Mouse (Mus musculus) monocyte, adult 5-6 weeks (primary cell): ENCODE measurements around the gene Fgfr2. TPM values are rescaled to one million over a fixed set of nuclear protein-coding genes. Genes with fewer than 3 reads are reported as not detected.

Experiments
- ATAC-seq: fragments of 153-309, 156-312 bp; replicated peaks from 2 replicates; pipeline ENCODE4 v1.8.0; 2017; ENCODE audit warnings: mild to moderate bottlenecking; ENCODE audit not compliant: low TSS enrichment, insufficient number of reproducible peaks, severe bottlenecking, poor library complexity, low FRiP score
- total RNA-seq: library from RNA; stranded (forward); fragments of 200-1000, 200-491, 200-594 nt; gene quantifications from 3 replicates; pipeline ENCODE4 v1.2.3, GENCODE M21; 2017

Gene Fgfr2
- total RNA-seq, 1 experiment from 2014 or later = not detected

DNA sequence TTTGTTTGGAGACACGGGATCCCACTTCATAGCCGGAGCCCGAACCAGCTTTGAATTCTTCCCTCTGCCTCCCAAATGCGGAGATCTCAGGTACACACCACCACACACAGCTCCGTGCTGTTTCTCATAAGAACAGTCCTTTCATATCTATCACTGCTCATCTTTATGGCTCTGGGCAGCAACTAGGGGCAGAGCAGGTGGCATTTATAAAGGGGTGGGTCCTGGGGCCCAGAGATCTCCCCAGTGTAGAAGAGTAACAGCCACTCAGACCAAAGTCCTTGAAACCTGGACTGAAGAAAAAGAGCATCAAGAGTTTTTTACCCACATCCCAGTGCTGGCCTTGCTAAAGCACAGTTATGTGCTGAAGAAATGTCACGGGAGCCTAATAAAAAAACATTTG is 542.6 kb downstream of the Fgfr2 start:
- no peak for ATAC-seq

DNA sequence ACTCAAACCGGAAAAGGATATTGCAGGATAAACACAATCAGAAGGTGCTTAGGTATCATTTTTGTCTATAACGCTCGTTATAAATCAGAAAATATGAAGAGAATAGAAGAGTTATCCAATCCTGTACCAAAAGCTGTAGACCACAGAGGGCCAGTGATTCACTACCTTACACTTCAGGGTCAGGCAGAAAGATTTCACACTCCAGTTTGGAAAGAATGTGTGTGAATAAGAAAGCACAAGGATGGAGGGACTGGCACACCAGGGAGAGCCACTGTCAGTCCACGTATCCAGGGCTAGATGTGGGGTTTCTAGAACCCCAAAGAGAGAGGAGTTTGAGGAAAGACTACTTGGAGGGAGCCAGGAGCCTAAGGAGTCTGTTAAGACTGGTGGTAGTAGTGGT is 546.3 kb downstream of the Fgfr2 start:
- no peak for ATAC-seq

DNA sequence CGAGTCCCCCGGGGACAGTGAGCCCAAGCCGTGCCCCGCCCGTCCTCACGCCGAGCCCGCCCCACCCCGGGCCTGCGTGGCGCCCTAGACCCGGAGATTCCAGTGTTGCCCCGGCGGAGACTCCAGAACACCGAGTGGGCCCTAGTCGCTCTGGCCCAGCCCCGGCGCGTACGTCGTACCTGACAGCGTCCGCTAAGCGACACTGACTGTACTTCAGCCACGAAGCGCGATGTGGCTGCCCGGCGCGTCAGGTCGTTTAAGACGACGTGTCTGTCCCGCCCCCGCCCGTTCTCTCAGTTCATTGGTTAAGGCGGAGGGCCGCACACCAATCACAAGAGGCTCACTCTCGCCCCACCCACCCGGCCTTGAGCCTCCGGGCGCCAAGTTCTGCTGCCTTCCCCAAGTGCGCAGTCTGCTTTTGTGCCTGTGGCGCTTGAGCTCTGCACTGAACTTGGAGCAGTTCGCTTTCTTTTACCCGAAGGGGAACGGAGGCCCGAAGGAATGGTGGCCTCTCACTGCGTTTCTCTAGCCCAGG is 547.0 kb downstream of the Fgfr2 start, which contains the start of gene Oat:
TSS of gene Oat (minus strand) at position 283 of the 535 bp plus-strand sequence.
- ATAC-seq = peak; percentile 96

DNA sequence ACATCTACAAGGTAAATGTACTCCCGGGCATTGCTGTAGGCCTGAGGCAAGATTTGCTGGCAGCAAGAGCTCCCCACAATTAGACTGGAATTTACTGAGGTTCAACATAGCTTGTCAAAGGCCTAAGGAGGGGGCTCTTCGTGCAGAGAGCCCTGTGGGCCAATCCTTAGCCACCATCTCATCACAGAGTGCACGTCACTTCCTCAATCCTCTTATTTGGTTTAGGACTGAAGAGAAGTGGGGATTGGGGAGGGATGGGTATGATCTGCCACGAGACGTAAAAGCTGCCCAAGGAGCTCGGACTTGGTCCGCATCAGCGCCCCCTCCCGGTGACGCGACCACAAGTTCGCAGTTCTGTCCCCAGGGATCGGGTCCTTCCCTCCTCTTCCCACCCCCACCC is 547.5 kb downstream of the Fgfr2 start:
- ATAC-seq = peak; percentile 87

DNA sequence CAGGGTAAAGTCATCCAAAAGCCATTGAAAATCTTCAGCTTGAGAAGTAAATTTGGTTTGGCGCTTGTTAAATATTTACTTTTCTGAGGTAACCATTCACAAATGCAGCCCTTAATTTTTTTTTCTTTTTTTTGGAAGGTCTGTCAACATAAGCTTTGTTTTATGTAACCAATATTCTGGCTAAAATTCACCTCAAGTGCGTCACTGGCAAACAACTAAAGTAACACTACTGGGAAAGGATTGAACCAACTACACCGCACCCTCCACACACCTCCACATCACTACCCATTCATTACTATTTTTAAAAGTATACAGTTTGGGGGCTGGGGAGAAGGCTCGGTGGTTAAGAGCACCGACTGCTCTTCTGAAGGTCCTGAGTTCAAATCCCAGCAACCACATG is 548.5 kb downstream of the Fgfr2 start:
- no peak for ATAC-seq

DNA sequence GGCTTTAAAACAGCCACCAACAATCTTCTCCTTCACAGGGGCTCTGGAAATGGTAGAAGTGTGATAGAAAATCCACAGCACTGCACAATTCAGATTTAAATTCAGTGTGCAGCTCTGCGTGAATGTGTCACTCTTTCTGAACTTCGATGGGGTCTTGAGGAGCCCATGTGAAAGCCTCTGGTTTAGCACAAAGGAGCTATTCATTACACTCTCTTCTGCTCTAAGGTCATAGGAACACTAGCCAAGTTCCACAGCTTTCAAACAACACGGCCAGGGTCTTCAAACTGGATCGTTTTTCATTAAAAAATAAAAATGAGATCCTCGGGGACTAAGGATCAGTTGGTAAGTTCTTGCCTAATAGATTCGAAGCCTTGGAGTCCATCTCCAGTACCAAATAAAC is 549.9 kb downstream of the Fgfr2 start:
- ATAC-seq = no peak

DNA sequence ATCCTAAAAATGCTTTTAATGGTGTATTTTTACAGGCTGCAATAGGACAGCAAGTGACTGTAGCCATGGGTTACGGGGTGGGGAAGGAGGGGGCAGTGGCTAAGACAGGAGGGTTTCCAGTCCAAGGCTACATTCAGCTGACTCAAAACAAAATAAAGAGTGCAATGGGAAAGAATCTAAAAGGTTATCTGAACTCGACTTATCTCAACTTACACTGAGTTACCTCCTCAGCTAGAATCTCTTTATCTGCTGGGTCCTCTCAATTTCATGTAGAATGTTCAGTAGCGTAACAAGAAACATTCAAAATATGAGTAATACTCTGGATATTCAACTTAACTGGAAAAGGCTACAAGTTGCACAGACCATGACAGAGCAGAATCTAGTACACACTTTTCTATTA is 550.4 kb downstream of the Fgfr2 start:
- ATAC-seq = no peak

DNA sequence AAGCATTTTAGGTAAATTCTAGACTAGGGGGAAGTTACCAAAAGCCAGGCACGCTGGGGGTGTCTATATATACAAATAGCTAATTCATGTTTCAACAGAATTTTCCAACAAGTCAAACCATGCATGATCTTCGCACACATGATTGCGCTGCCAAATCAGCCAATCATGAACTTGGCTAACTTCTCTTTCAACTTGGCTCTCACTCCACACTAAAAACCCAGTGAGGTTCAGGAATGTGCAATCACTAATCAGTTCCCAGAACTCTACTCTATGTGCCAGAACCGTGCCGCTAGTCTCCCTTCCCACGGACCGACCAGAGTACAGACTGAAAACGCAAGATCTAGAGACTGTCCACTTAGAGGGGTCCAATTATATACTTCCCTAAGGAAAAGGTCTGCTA is 551.7 kb downstream of the Fgfr2 start:
- ATAC-seq = no peak

DNA sequence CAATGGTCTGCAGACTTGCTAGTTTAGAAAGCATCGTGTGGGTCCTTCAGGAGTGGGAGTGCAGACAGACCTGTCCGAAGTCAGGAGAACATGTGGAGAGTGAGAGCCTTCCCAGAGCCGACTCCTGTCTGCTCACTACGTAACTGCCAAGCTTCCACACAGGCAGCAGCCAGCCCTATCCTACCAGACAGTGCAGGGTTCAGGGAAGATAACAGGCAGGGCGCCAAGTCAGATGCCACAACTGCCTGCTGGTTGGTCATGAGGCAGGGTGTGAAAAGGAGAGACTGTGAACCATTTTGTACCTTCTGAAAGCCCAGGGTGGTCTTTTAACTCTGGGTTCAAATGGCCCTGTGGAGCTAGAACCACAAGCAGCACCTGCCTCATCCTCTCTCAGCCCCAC is 553.1 kb downstream of the Fgfr2 start:
- ATAC-seq = no peak; the same call in 1 of the 2 replicates

DNA sequence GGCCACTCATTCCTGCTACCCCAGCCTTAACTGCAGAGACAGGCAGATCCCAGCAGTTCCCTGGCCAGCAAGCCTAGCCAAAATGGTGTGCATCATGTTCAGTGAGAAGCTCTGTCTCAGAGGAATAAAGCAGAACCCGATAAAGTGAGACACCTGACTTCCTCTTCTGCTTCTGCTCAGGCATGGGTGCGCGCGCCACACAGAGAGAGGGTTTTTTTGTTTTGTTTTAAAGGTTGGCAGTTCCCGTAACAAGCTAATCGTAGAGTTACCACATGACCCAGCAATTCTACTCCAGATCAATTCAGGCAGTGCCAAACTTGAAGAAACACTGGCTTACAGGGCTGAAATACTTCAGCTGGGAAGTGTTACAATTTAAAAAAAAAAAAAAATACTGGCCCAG is 554.3 kb downstream of the Fgfr2 start:
- ATAC-seq = peak; percentile 72

DNA sequence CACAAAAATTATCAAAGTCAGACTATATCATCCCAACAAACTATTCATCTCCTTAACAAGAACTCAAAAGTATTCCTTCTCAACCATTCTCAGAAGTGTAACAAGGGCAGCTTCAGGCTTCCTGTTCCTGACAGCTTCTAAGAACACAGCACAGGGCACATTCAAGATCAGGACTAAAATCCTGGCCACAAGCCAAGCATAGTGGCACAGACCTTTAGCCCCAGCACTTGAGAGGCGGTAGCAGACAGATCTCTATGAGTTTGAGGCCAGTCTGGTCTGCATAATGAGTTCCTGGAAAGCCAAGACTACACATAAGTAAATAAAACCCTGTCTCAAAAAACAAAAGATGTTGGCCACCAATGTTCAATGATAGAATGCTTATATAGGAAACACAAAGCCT is 557.3 kb downstream of the Fgfr2 start:
- no peak for ATAC-seq

DNA sequence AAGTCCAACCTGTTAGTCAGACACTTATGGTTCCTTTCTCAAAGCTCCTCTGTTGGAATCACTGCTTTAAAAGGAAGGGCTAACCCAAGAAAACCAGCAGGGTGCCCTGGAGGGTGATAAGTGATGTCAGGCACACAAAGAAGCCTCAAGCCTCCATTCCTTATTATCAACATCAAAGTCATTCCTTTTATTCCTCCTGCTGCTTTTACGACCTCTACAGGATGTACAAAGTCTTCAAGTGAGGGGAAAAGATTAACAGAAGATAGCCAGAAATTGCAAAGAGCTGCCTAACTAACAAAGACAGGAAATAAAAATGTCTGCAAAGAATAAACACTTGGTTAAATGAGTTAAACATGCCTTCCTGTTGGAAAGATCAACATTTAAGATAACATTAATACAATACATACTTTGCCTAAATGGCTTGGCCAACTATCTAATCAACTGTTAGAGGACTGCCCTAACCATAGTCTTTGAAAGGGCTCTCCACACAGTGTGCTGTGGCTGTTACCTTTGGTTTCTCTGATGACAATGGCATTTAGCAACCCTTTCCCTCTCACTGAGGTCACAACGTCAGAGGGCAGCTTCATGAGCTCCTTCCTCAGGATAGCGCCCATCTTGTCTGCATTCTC is 563.9 kb downstream of the Fgfr2 start:
- ATAC-seq = no peak

DNA sequence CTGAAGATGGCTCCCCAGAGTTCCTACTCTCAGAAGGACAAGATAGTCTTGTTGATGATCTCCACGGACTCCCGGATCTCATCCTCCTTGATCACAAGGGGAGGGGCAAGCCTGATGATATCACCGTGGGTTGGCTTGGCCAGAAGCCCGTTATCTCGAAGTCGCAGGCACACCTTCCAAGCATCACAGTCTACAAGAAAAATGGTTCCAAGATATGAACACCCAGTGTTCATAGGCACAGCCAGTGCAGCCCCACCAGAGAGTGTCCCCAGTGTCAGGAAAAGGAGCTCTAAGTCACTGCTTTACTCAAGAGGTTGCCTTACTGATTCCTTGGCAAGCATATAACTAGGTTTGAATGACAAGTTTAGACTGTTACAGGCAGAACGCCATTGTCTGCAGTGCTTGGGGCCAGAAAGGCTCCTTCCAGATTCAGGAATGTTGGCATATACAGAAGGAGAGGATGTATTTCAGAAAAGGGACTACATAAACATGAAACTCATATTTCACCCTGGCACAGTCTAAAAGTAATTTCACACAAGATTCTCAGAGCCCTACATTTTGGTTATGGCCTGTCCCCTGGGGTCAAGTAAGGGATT is 564.9 kb downstream of the Fgfr2 start:
- ATAC-seq = no peak

DNA sequence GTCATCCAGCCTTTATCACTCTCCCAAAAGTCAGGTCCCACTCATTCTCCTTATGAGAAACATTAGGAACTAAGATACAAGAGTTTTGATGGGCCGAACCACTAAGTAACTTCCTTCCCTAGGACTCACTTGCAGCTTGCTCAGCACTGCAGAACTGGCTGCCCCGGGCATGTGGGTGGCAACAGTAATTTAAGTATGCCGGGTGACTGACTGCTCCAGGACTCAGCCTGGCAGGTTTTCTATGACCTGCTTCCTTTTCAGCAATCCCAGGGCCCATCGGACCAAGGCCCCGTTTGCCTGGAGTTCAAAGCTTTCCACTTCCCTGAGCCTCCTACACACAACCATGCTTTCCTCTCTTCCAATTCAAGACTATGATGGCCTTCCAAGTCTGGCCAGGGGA is 566.6 kb downstream of the Fgfr2 start:
- no peak for ATAC-seq

DNA sequence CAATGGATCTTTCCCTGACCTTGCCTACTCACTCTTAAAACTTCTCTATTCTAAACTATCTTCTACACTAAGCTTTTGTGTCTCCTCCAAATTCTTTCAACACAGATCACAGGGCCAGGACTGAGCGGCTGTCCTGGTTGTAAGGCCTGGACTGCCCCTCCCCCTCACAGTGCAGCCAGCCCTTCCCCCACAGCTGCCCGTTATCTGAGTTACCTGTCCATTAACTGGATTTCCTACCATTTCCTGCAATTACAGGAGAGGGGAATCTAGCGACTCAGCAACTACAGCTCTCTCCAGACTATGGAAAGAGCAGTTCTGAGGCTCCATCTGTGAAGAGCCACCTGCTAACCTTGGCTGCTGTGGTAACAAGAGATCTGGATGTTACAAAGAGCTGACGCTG is 567.2 kb downstream of the Fgfr2 start:
- no peak for ATAC-seq

DNA sequence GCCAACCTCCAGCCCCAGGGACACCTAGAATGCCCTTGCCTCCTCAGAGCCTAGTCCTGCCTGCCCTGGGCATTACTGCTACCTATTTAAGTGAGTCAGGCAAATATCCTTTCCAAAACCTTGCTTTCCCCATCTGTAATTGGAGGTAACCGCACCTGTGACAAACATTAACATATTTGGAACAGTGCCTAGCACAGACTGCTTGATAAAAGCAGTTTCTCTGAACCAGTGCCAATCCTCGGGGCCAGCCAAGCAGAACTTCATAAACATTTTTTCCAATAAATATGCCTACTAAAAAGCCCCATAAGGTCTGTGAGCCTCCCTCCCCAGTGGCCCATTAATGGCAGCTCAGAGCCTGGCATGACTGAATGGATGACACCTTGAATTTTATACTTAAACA is 569.1 kb downstream of the Fgfr2 start:
- no peak for ATAC-seq

DNA sequence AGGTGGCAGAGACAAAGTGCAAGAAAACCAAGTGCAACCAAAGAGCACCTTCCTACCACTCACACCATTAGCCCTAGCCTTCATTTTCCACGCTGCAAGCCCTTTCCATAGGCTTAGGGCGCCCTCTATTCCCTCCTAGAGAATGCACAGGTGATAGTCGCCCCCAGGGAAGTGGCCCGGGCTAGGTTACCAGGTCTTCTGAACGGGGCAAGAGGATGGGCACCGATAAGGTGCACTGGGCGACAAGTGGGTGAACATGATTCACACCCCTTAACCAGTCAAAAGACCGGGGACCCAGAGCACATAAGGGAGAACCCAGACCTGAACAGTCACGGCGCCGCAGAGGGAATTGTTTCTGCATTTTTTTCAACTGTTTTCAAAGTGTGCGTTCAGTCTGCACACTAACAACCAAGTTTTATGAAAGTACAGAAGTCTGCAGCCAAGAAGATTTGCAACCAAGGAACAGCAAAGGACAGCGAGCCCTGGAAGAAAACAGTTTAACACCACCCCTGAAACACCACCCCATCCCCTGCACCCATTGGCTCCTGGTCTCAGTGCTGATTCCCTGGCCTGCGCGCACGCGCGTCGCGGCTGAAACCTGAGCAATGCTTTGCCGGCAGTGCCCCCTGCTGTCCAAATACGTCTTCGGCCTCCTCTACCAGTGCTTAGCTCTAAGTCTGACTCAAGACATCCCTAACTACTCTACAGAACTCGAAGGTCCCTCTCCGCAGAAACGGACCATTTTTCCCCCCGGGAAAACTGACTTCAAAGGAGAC is 571.6 kb downstream of the Fgfr2 start:
- ATAC-seq = peak; percentile 94

DNA sequence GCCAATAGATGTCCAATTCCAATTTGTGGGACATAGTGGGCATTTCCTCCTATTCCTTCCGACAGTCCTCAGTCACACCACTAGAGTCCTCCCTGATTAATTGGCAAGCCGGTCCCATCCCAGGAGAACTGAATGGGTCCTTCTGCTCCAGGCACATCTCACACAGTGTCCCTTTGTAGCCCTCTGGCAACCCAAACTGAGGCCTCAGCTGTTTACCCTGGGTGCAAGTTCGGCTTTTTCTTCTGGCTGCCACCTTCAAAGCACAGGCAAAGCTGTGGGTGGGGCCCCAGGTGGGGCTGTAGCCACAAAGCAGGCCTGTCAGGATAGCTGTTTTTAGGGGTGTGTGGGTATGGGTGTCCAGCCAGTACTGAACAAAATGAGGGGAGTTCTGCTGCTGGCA is 576.0 kb downstream of the Fgfr2 start:
- no peak for ATAC-seq

DNA sequence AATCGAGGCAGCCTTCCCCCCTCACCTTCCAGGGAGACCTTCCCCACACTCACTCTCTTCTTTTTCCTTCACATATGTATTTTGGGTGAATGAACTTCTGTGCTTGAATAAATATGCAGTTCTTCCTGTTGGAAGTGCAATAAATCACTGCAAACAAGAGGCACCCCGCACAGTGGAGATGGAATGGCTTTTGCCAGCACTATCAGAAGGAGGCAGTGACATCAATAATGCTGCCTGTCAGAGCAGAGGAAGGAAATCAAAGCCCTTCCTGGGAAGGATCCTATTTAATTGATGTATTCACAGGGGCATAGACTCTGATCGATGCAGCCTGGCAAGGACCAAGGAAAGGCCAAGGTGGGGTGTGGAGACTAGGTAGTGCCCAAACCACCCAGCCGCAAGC is 580.7 kb downstream of the Fgfr2 start:
- no peak for ATAC-seq

DNA sequence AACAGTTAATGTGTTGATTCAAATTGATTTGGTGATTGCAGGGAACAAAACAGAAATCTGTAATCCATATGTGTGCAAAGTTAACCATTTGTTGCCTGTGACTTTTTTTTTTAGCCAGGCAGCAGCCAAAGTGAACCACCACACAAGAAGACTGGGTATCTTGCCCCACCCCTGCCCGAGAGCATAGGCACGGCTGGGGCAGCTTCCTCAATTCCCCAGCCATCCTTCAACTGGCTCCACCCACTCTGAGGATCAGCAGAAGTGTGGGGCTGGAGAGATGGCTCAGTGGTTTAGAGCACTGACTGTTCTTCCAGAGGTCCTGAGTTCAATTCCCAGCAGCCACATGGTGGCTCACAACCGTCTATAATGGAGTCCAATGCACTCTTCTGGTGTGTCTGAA is 581.6 kb downstream of the Fgfr2 start:
- no peak for ATAC-seq
